Mouse (Mus musculus) midbrain, embryonic 13.5 days (tissue): ENCODE data around the gene Usp39. TPM values are rescaled to one million over a fixed set of nuclear protein-coding genes. Genes with fewer than 3 reads are reported as not detected.

Experiments
- ATAC-seq: fragments of 200-750 bp; cut with Nextera tagmentation; 2 replicates; pipeline ENCODE4 v1.8.0; 2017; ENCODE audit warnings: mild to moderate bottlenecking, moderate TSS enrichment, moderate library complexity
- H3K27ac ChIP-seq: fragments of 300-500 bp; sonication (generic); 2 replicates; pipeline ENCODE4 v1.5.1; 2015; ENCODE audit warnings: inconsistent platforms, mild to moderate bottlenecking, moderate library complexity
- H3K27me3 ChIP-seq: fragments of 300-500 bp; sonication (generic); 2 replicates; pipeline ENCODE4 v1.6.1; 2015; ENCODE audit warnings: mild to moderate bottlenecking, inconsistent platforms
- H3K36me3 ChIP-seq: fragments of 300-500 bp; sonication (generic); 2 replicates; pipeline ENCODE4 v1.6.1; 2015; ENCODE audit warnings: mild to moderate bottlenecking, inconsistent platforms
- H3K4me1 ChIP-seq: fragments of 300-500 bp; sonication (generic); replicated peaks from 2 replicates; pipeline ENCODE4 v1.6.1; 2015; ENCODE audit warnings: inconsistent platforms
- H3K4me2 ChIP-seq: fragments of 300-500 bp; sonication (generic); replicated peaks from 2 replicates; pipeline ENCODE4 v1.6.1; 2015; ENCODE audit warnings: moderate library complexity, mild to moderate bottlenecking, inconsistent platforms
- H3K4me3 ChIP-seq: fragments of 300-500 bp; sonication (generic); replicated peaks from 2 replicates; pipeline ENCODE4 v1.5.1; 2015; ENCODE audit warnings: mild to moderate bottlenecking, inconsistent platforms
- H3K9ac ChIP-seq: fragments of 300-500 bp; sonication (generic); replicated peaks from 2 replicates; pipeline ENCODE4 v1.6.1; 2015; ENCODE audit warnings: mild to moderate bottlenecking, inconsistent platforms
- H3K9me3 ChIP-seq: fragments of 300-500 bp; sonication (generic); 2 replicates; pipeline ENCODE4 v1.6.1; 2016; ENCODE audit warnings: mild to moderate bottlenecking, inconsistent platforms
- WGBS: fragments of 180-500 bp; shearing (Covaris S2); methylation state at CpG from one replicate; pipeline ENCODE4 v1.1.7; 2015; 5-methylcytosine and 5-hydroxymethylcytosine counted together
- polyA plus RNA-seq: library from polyadenylated mRNA; unstranded; fragments of >200 nt; fragmentation: Nextera tagmentation; extraction: Ambion mirVana; gene quantifications from 2 replicates; pipeline ENCODE4 v1.2.1, GENCODE M21; 2015

Usp39 gene
- polyA plus RNA-seq, 1 experiment from 2014 or later, result 53.4 TPM

DNA sequence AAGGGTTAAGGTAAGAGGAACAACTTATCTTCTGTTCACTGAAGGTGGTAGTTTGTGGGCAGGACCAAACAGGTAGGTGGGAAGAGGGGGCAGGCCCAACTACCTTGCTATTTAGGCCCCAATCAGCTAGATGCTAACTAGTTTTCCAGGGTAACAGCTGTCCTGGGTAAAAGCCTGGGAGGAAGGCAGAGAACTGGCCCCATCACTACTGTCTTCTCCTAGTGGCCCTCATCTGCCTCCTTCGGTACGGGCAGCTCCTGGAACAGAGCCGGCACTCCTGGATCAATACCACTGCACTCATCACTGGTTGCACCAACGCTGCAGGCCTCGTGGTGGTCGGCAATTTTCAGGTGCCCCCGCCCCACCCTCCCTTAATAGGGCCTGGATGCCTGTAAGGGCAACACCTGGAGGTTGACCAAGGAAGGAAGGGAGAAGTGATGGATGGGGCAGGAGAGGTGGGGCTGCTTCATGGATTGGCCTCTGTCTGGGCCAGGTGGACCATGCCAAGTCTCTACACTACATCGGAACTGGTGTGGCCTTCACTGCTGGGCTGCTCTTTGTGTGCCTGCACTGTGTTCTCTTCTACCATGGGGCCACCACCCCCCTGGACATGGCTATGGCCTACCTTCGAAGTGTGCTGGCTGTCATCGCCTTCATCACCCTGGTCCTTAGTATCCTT is 13.2 kb upstream of the Usp39 start:
- H3K9me3 ChIP-seq, result no peaks in the 10 kb centered on the region
- peaks cover 34% of the 10 kb centered on the region for H3K36me3 ChIP-seq
- no peak overlapping the region for H3K4me3 ChIP-seq
- no peak for ATAC-seq
- no peak overlapping the region for H3K27ac ChIP-seq
- H3K27me3 ChIP-seq, result no peaks in the 10 kb centered on the region
- no peak overlapping the region for H3K4me2 ChIP-seq
- H3K4me1 ChIP-seq, result peaks cover 44% of the 10 kb centered on the region
- WGBS, result 91% methylated on average over 10 of the region's 10 CpGs
- H3K9ac ChIP-seq, result no peak overlapping the region

DNA sequence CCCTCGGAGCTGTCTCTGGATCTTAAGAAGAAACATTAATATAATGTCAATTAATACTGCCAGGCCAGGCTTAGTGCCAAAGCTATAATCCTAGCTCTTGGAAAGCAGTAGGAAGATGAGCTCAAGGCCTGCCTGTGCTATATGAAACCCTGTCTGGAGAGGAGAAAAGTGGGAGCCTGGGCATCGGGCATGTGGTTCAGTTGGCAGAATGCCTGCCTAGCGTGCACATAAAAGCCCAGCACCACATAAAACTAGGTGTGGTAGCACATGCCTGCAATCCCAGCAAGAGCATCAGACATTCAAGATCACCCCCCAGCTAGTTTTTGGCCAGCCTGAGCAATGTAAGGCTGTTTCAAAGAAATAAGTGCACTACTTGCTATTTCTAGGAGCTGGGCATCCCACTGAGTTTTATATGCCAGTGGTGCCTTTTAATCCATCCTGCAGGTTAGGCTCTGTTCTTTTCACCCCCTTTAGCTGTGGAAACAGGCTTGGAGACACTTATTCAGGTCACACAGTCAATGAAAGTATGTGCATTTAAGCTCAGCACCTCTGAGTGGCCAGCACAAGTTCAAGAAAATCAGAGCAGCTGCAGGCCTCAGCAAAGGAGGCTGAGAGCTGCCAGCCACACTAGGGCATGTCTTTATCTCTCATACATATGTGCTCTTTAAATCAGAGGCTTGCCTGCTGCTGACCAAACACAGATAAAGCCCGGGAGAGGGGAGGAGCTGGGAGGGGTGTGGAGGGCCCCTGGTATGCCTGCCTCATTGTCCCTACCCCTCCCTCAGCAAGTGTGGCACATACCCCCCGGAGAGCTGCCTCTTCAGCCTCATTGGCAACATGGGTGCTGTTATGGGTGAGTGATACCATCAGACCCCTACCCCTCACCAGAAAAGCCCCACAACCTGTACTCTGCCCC is 12.4 kb upstream of the Usp39 start:
- WGBS, result 80% methylated on average over 5 of the region's 5 CpGs
- Histone ChIP-seq H3K9me3 (no peaks in the 10 kb centered on the region), H3K4me3 (no peak overlapping the region), H3K27me3 (no peaks in the 10 kb centered on the region), H3K27ac (no peak overlapping the region), H3K36me3 (peaks cover 36% of the 10 kb centered on the region), H3K4me2 (no peak overlapping the region), H3K4me1 (peaks cover 40% of the 10 kb centered on the region), H3K9ac (no peak overlapping the region)
- no peak for ATAC-seq

DNA sequence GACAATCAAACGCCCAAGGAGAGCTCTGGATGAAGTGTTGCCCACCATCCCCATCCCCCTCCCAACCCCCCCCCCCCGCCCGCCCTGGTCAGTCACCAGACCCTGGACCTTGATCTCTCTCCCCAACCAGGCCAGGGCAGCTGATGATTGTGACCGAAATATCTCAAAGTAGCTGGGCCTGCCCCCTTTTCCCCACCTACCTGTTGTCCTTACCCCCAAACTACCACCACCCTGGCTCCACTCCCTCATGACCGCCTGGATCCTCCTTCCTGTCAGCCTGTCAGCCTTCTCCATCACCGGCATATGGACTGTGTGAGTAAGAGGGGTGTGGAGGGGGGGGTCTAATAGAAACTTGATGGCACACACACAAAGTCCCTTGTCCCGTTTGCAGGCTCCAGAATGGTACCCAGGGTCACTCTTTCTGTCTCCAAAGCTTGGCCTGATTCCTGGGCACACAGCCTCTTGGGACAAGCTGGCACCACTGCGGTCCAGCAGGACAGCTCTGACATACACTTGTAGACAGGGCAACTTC is 11.1 kb upstream of the Usp39 start:
- Histone ChIP-seq H3K36me3 (peaks cover 36% of the 10 kb centered on the region), H3K4me3 (peak overlapping the region; percentile 59), H3K27ac (peak overlapping the region; percentile 67), H3K4me1 (peaks cover 32% of the 10 kb centered on the region), H3K4me2 (peak overlapping the region; percentile 85), H3K9me3 (no peaks in the 10 kb centered on the region), H3K9ac (peak overlapping the region; percentile 79), H3K27me3 (no peaks in the 10 kb centered on the region)
- ATAC-seq, result peak; percentile 6; the same call in 1 of the 2 replicates
- WGBS, result 31% methylated on average over 8 of the region's 8 CpGs

DNA sequence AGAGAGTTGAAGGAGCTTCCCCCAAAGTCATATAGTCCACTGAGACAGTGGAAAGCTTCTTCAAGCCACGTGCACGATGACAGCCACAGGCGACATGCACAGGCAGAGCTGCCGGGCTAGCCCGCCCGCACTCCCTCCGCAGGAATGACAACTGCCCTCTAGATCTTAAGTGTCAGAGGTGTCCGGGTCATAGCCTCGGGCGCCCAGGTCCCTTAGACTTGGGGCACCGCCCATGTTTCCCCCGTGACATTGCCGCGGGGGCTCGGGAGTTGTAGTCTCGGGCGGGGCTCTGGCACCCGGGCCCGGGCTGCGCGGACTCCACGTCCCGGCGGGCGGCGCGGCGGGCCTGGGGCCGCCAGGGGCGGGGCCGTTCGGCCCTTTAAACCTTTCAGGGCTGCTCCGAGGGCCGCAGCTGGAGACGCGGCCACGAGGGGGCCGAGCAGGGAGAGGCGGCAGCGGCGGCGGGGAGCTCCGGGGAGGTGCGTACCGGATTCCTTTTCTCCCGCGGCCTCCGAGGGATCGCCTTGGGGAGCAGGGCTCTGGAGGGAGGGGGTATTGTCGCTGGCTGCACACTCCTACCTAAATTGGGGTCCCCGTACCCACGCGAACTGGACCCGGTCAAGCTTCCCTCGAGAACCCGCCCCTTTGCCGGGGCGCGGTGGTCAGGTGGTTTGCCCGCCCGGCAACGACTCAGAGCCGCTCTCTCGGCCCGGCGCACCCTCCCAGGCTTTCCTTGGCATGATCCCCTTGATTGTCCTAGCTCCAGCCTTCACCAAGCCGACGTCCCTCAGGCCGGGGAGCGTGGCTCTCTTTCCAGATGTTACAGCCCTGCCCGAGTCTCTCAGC is 10.3 kb upstream of the Usp39 start, which contains the start of gene Tmem150a:
Gene Tmem150a, plus strand, starts transcription at position 382 of the 846 bp plus-strand sequence.
- H3K27me3 ChIP-seq, result no peaks in the 10 kb centered on the region
- peak within 1 kb of the TSS; percentile 85 for H3K4me2 ChIP-seq
- ATAC-seq, result peak; percentile 92
- peak within 1 kb of the TSS; percentile 79 for H3K9ac ChIP-seq
- H3K4me3 ChIP-seq, result peak within 1 kb of the TSS; percentile 59
- peaks cover 24% of the 10 kb centered on the region for H3K4me1 ChIP-seq
- peak within 1 kb of the TSS; percentile 67 for H3K27ac ChIP-seq
- no peaks in the 10 kb centered on the region for H3K9me3 ChIP-seq
- 0% methylated on average over 62 of the region's 71 CpGs for WGBS
- peaks cover 39% of the 10 kb centered on the region for H3K36me3 ChIP-seq

DNA sequence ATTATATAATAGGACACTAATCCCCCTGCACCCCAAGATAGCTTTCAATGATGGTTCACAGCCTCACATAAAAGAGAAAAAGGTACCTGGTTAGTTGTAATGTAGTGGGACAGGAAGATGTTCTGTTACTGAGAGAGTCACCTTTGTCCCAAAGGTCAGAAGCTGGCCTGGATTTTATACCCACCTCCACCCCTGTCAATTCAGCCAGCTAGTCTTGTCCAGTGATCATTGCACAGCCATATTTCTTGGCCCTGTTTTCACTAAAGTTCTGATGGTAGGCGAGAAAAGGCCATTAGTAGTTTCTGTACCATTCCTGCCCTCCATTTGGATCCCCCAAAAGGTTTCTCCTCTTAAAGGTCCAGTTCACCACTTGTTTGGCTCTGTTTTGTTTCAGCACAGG is 9.0 kb upstream of the Usp39 start:
- WGBS, result 77% methylated on average over 1 of the region's 1 CpGs
- Histone ChIP-seq H3K9me3 (no peaks in the 10 kb centered on the region), H3K36me3 (peaks cover 39% of the 10 kb centered on the region), H3K4me3 (no peak overlapping the region), H3K4me1 (peaks cover 26% of the 10 kb centered on the region), H3K4me2 (no peak overlapping the region), H3K27ac (no peak overlapping the region), H3K27me3 (no peaks in the 10 kb centered on the region), H3K9ac (no peak overlapping the region)
- no peak for ATAC-seq

DNA sequence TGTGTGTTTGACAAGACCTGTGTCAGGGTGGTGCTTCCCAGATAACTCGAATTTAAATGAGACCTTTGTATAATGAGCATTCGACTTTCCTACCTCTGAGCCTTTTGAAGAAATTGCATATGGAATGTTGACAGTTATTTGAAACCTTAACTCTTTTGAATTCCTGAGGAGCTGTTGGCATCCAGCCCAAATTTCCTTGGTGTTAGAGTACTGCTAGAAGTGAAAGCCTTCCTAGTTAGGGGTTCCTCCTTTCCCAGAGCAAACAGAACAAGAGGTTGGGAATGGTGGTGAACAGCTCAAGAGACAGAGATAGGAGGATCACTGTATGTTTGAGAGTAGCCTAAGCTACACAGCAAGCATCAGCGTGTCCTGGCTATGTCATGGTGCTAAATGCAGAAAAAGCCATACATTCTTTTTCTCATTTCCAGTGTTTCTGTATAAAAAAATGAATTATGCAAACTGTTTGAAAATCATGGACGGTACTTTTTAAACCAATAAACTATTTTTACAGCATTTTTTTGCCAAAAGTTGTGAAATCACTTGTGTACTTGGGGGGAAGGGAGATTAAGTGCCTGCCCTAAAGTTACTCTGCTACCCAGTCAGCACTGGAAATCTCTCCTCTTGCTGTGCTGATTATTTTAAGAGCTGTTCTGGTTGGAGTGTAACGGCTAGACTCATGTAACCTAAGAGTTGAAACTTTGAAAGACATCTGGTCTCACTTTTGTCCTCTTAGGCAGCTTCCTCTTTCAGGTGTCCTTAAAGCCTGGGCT is 7.8 kb upstream of the Usp39 start:
- H3K9ac ChIP-seq, result no peak overlapping the region
- ATAC-seq, result no peak
- H3K36me3 ChIP-seq, result peaks cover 34% of the 10 kb centered on the region
- no peak overlapping the region for H3K4me3 ChIP-seq
- WGBS, result 83% methylated on average over 5 of the region's 5 CpGs
- H3K27ac ChIP-seq, result no peak overlapping the region
- H3K27me3 ChIP-seq, result no peaks in the 10 kb centered on the region
- H3K4me2 ChIP-seq, result no peak overlapping the region
- H3K9me3 ChIP-seq, result no peaks in the 10 kb centered on the region
- peaks cover 38% of the 10 kb centered on the region for H3K4me1 ChIP-seq

DNA sequence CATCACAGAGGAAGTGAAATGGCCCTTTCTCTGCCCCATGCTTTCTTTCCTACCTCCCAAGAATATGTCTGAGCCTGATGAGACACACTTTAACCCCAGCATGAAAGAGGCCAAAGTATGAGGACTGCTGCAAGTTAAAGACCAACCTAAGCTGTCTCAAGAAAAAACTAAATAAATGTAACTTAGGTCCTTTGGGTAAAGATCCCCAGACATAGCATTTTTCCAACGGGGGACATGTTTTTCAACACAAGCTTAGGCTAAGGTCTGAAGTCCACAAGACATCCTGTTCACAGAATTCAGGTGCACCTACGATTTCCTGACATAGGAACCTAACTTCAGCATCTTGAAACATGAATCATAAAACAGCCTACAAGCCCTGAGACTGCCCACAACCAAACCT is 5.2 kb upstream of the Usp39 start:
- no peak for ATAC-seq

DNA sequence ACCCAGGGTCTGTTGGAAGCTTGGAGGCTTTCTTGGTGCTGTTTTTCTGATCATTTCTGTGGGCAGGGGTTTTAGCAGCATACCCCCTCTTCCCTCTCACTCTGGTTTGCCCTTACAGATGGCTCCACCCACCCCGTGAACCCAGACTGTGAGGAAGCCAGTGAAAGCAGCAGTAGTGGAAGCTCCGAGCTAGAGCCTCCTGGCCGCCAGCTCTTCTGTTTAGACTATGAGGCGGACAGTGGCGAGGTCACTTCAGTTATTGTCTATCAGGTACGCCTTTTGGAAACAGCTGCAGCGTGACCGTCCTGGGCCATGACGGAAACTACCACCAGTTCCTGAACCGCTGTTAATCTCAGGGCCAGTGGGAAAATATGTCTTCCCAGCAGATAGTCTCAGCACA is 3.4 kb upstream of the Usp39 start:
- no peaks in the 10 kb centered on the region for H3K9me3 ChIP-seq
- WGBS, result 78% methylated on average over 10 of the region's 10 CpGs
- H3K36me3 ChIP-seq, result peaks cover 30% of the 10 kb centered on the region
- H3K4me2 ChIP-seq, result peak overlapping the region; percentile 83
- peak overlapping the region; percentile 92 for H3K9ac ChIP-seq
- no peak for ATAC-seq
- H3K4me1 ChIP-seq, result peaks cover 41% of the 10 kb centered on the region
- H3K27ac ChIP-seq, result no peak overlapping the region
- peak overlapping the region; percentile 81 for H3K4me3 ChIP-seq
- no peaks in the 10 kb centered on the region for H3K27me3 ChIP-seq

More for the DNA sequence above, 5.2 kb upstream of the Usp39 start:
- Histone ChIP-seq H3K9me3 (no peaks in the 10 kb centered on the region), H3K36me3 (peaks cover 30% of the 10 kb centered on the region), H3K4me3 (no peak overlapping the region), H3K27ac (no peak overlapping the region), H3K4me1 (peaks cover 39% of the 10 kb centered on the region), H3K27me3 (no peaks in the 10 kb centered on the region), H3K9ac (no peak overlapping the region), H3K4me2 (no peak overlapping the region)
- 94% methylated on average over 2 of the region's 2 CpGs for WGBS

DNA sequence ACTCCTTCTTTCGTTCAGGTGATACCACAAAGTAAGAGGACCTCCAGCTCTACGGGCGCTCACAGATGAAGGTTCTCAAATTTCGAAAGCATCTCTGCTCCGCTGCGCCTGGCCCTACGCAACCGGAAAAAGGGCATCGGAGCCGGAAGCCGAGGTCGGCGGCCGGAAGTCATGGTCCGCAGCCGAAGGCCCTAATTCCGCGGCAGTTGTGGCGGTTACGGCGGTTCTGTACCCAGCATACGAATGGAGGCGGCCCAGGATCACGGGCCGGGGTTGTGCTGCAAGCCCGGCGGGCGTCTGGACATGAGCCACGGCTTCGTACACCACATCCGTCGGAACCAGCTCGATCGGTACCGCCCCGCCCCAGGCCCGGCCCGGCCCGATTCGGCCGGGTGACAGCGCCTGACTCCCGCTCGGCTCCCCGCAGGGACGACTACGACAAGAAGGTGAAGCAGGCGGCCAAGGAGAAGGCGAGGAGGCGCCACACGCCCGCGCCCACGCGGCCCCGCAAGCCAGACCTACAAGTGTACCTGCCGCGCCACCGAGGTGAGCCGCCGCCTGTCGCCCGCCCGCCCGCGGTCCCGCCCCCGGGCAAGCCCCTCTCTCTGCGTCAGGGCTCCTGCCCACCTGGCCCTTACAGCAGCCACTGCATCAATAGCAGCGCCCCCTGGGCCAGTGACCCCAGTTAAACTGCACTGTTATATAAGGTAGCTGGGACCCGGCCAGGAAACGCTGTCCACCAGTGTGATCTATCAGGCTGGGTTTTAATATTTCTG is 2.4 kb upstream of the Usp39 start, which contains the start of gene 0610030E20Rik:
Gene 0610030E20Rik, plus strand, starts transcription at position 152 of the 776 bp plus-strand sequence.
- WGBS, result under 1% methylated on average over 67 of the region's 72 CpGs
- Histone ChIP-seq H3K27ac (peak within 1 kb of the TSS; percentile 87), H3K36me3 (peaks cover 29% of the 10 kb centered on the region), H3K4me2 (peak within 1 kb of the TSS; percentile 83), H3K9ac (peak within 1 kb of the TSS; percentile 92), H3K4me3 (peak within 1 kb of the TSS; percentile 81), H3K27me3 (no peaks in the 10 kb centered on the region), H3K4me1 (peaks cover 45% of the 10 kb centered on the region), H3K9me3 (no peaks in the 10 kb centered on the region)
- peak; percentile 75 for ATAC-seq

DNA sequence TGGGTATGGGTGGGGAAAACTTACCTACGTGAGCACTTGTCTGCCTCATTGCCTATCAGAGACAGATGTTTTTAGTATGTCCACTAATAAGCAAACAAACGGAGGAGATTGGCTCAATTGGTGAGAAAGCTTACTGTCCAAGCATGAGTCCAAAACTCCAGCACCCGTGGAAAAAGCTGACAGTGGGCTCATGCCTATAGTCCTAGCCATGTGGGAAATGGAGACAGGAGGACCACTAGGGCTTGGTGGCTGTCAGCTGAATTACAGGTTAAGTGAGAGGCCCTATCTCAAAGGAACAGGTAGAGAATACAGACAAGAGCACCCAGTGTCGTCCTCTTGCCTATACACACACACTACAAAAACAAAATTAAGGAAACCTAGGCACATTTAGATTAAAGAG is 1.3 kb upstream of the Usp39 start:
- 86% methylated on average over 4 of the region's 4 CpGs for WGBS
- peak overlapping the region; percentile 81; the same call in 1 of the 2 replicates for H3K4me3 ChIP-seq
- H3K4me1 ChIP-seq, result peaks cover 45% of the 10 kb centered on the region

More for the DNA sequence above, 1.3 kb upstream of the Usp39 start:
- H3K4me2 ChIP-seq, result peak overlapping the region; percentile 83
- H3K27me3 ChIP-seq, result no peaks in the 10 kb centered on the region
- no peaks in the 10 kb centered on the region for H3K9me3 ChIP-seq
- no peak overlapping the region for H3K27ac ChIP-seq
- no peak overlapping the region for H3K9ac ChIP-seq
- H3K36me3 ChIP-seq, result peaks cover 31% of the 10 kb centered on the region
- no peak for ATAC-seq
